Mouse (Mus musculus): ENCODE results near the gene Nme8.

The Nme8 gene

GRCm38 (mm10) chr13:19697790-19698189 lies at the start of gene Nme8:
Gene Nme8, minus strand, starts transcription at chr13:19697794.
- DNase-seq (ENCODE audit: low spot score), result no peak

GRCm38 (mm10) chr13:19745741-19746140 lies 48.1 kb upstream of the Nme8 start:
- DNase-seq (ENCODE audit: low spot score), result no peak

GRCm38 (mm10) chr13:19744536-19744935 lies 46.9 kb upstream of the Nme8 start:
- DNase-seq (ENCODE audit: low spot score), result no peak

GRCm38 (mm10) chr13:19734597-19734996 lies 37.0 kb upstream of the Nme8 start:
- no peak for DNase-seq (ENCODE audit: low spot score)

- DNase-seq (ENCODE audit: low spot score), result peak; percentile 14
Observed at GRCm38 (mm10) chr13:19730826-19731225, 33.2 kb upstream of the Nme8 start.

GRCm38 (mm10) chr13:19718954-19719353 lies 21.4 kb upstream of the Nme8 start:
- peak; percentile 11 for DNase-seq (ENCODE audit: low spot score)

- DNase-seq (ENCODE audit: low spot score), result no peak
Observed at GRCm38 (mm10) chr13:19717201-19717600, 19.6 kb upstream of the Nme8 start.

- DNase-seq (ENCODE audit: low spot score), result no peak
Observed at GRCm38 (mm10) chr13:19703806-19704205, 6.2 kb upstream of the Nme8 start.

GRCm38 (mm10) chr13:19701443-19702078 lies 4.0 kb upstream of the Nme8 start:
- no peak for DNase-seq (ENCODE audit: low spot score)

GRCm38 (mm10) chr13:19700733-19701442 lies 3.3 kb upstream of the Nme8 start:
- no peak for DNase-seq (ENCODE audit: low spot score)

- no peak for DNase-seq (ENCODE audit: low spot score)
Observed at GRCm38 (mm10) chr13:19698524-19699173, 1.1 kb upstream of the Nme8 start.

GRCm38 (mm10) chr13:19690417-19690816 lies 7.2 kb downstream of the Nme8 start:
- DNase-seq (ENCODE audit: low spot score), result no peak

- DNase-seq (ENCODE audit: low spot score), result no peak
Observed at GRCm38 (mm10) chr13:19689971-19690370, 7.6 kb downstream of the Nme8 start.

GRCm38 (mm10) chr13:19684007-19684406 lies 13.6 kb downstream of the Nme8 start:
- DNase-seq (ENCODE audit: low spot score), result peak; percentile 32

GRCm38 (mm10) chr13:19682879-19683640 lies 14.5 kb downstream of the Nme8 start:
- no peak for DNase-seq (ENCODE audit: low spot score)

GRCm38 (mm10) chr13:19674601-19675000 lies 23.0 kb downstream of the Nme8 start:
- no peak for DNase-seq (ENCODE audit: low spot score)

GRCm38 (mm10) chr13:19674025-19674424 lies 23.6 kb downstream of the Nme8 start:
- DNase-seq (ENCODE audit: low spot score), result no peak

- no peak for DNase-seq (ENCODE audit: low spot score)
Observed at GRCm38 (mm10) chr13:19668355-19669140, 29.0 kb downstream of the Nme8 start.

GRCm38 (mm10) chr13:19652405-19652804 lies 45.2 kb downstream of the Nme8 start:
- no peak for DNase-seq (ENCODE audit: low spot score)

- no peak for DNase-seq (ENCODE audit: low spot score)
Observed at GRCm38 (mm10) chr13:19649824-19650223, 47.8 kb downstream of the Nme8 start.

- DNase-seq (ENCODE audit: low spot score), result no peak
Observed at GRCm38 (mm10) chr13:19644225-19644624, 53.4 kb downstream of the Nme8 start.

GRCm38 (mm10) chr13:19643519-19643918 lies 54.1 kb downstream of the Nme8 start:
- DNase-seq (ENCODE audit: low spot score), result no peak
